Mouse (Mus musculus): Measurements from ENCODE around the gene Lrrc46. TPM values are rescaled to one million over a fixed set of nuclear protein-coding genes. Genes with fewer than 3 reads are reported as not detected.

The Lrrc46 gene
- polyA plus RNA-seq, 1 experiment = 1.0 TPM

GRCm38 (mm10) chr11:97052219-97052646 is 11.0 kb upstream of the Lrrc46 start:
- H3K79me2 ChIP-seq (ENCODE audit: control insufficient read depth, insufficient read depth) = no peaks in the 10 kb centered on the region
- no peak overlapping the region for H3K4me3 ChIP-seq (ENCODE audit: insufficient read depth, poor library complexity, severe bottlenecking)
- H3K27me3 ChIP-seq (ENCODE audit: control insufficient read depth, insufficient read depth, insufficient read length) = no peaks in the 10 kb centered on the region
- no peaks in the 10 kb centered on the region for H3K79me3 ChIP-seq (ENCODE audit: low read depth)
- peaks cover 13% of the 10 kb centered on the region for H3K36me3 ChIP-seq (ENCODE audit: control insufficient read depth, insufficient read depth)
- TF ChIP-seq FOSL1 (IDR thresholded peaks at IDR 0.05; ENCODE audit: insufficient read depth, low read length, poor library complexity, severe bottlenecking) (no peak), MAX (IDR thresholded peaks at IDR 0.05) (no peak), CEBPB (IDR thresholded peaks at IDR 0.05; ENCODE audit: low read depth) (no peak), MYOD1 (IDR thresholded peaks at IDR 0.05; ENCODE audit: control insufficient read depth, insufficient read length, low read depth) (no peak), USF1 (IDR thresholded peaks at IDR 0.05; ENCODE audit: low read depth) (no peak), MYOG (IDR thresholded peaks at IDR 0.05; ENCODE audit: control insufficient read depth, extremely low read depth, insufficient read length) (no peak), CTCF (IDR thresholded peaks at IDR 0.05; ENCODE audit: control insufficient read depth, insufficient read depth, insufficient read length) (no peak)
- no peak overlapping the region for H3ac ChIP-seq (ENCODE audit: control insufficient read depth, insufficient read length, low read depth)

- no peak for TF ChIP-seq CEBPB (IDR thresholded peaks at IDR 0.05; ENCODE audit: low read depth)
- TF ChIP-seq CTCF (IDR thresholded peaks at IDR 0.05; ENCODE audit: control insufficient read depth, insufficient read depth, insufficient read length) = no peak
- H3K79me2 ChIP-seq (ENCODE audit: control insufficient read depth, insufficient read depth) = no peaks in the 10 kb centered on the region
- peak overlapping the region; percentile 83 for H3ac ChIP-seq (ENCODE audit: control insufficient read depth, insufficient read length, low read depth)
- peak overlapping the region; percentile 32 for H3K4me3 ChIP-seq (ENCODE audit: insufficient read depth, poor library complexity, severe bottlenecking)
- H3K36me3 ChIP-seq (ENCODE audit: control insufficient read depth, insufficient read depth) = peaks cover 18% of the 10 kb centered on the region
- peaks cover under 1% of the 10 kb centered on the region for H3K79me3 ChIP-seq (ENCODE audit: low read depth)
- no peaks in the 10 kb centered on the region for H3K27me3 ChIP-seq (ENCODE audit: control insufficient read depth, insufficient read depth, insufficient read length)
Measured at GRCm38 (mm10) chr11:97050944-97051586, 9.9 kb upstream of the Lrrc46 start.

GRCm38 (mm10) chr11:97050216-97050943 is 9.2 kb upstream of the Lrrc46 start, which contains the start of gene Osbpl7:
Osbpl7 (plus strand) TSS chr11:97050628.
- Histone ChIP-seq H3K4me3 (ENCODE audit: insufficient read depth, poor library complexity, severe bottlenecking) (peak within 1 kb of the TSS; percentile 32), H3ac (ENCODE audit: control insufficient read depth, insufficient read length, low read depth) (peak within 1 kb of the TSS; percentile 83), H3K27me3 (ENCODE audit: control insufficient read depth, insufficient read depth, insufficient read length) (no peaks in the 10 kb centered on the region), H3K79me3 (ENCODE audit: low read depth) (peaks cover 3% of the 10 kb centered on the region), H3K36me3 (ENCODE audit: control insufficient read depth, insufficient read depth) (peaks cover 22% of the 10 kb centered on the region), H3K79me2 (ENCODE audit: control insufficient read depth, insufficient read depth) (no peaks in the 10 kb centered on the region)
- TF ChIP-seq MYOD1 (IDR thresholded peaks at IDR 0.05; ENCODE audit: control insufficient read depth, insufficient read length, low read depth) = no peak
- TF ChIP-seq CTCF (IDR thresholded peaks at IDR 0.05; ENCODE audit: control insufficient read depth, insufficient read depth, insufficient read length) = no peak
- no peak for TF ChIP-seq CEBPB (IDR thresholded peaks at IDR 0.05; ENCODE audit: low read depth)
- TF ChIP-seq USF1 (IDR thresholded peaks at IDR 0.05; ENCODE audit: low read depth) = no peak
- no peak for TF ChIP-seq MYOG (IDR thresholded peaks at IDR 0.05; ENCODE audit: control insufficient read depth, extremely low read depth, insufficient read length)
- TF ChIP-seq FOSL1 (IDR thresholded peaks at IDR 0.05; ENCODE audit: insufficient read depth, low read length, poor library complexity, severe bottlenecking) = no peak
- no peak for TF ChIP-seq MAX (IDR thresholded peaks at IDR 0.05)

GRCm38 (mm10) chr11:97049492-97050085 is 8.4 kb upstream of the Lrrc46 start:
- Histone ChIP-seq H3ac (ENCODE audit: control insufficient read depth, insufficient read length, low read depth) (no peak overlapping the region), H3K79me3 (ENCODE audit: low read depth) (peaks cover 5% of the 10 kb centered on the region), H3K27me3 (ENCODE audit: control insufficient read depth, insufficient read depth, insufficient read length) (no peaks in the 10 kb centered on the region), H3K36me3 (ENCODE audit: control insufficient read depth, insufficient read depth) (peaks cover 26% of the 10 kb centered on the region), H3K79me2 (ENCODE audit: control insufficient read depth, insufficient read depth) (peaks cover 4% of the 10 kb centered on the region), H3K4me3 (ENCODE audit: insufficient read depth, poor library complexity, severe bottlenecking) (no peak overlapping the region)
- no peak for TF ChIP-seq MYOD1 (IDR thresholded peaks at IDR 0.05; ENCODE audit: control insufficient read depth, insufficient read length, low read depth)

GRCm38 (mm10) chr11:97048090-97048650 is 7.0 kb upstream of the Lrrc46 start:
- peaks cover 15% of the 10 kb centered on the region for H3K79me3 ChIP-seq (ENCODE audit: low read depth)
- H3ac ChIP-seq (ENCODE audit: control insufficient read depth, insufficient read length, low read depth) = no peak overlapping the region
- TF ChIP-seq MYOD1 (IDR thresholded peaks at IDR 0.05; ENCODE audit: control insufficient read depth, insufficient read length, low read depth) = no peak
- TF ChIP-seq CTCF (IDR thresholded peaks at IDR 0.05; ENCODE audit: control insufficient read depth, insufficient read depth, insufficient read length) = no peak
- TF ChIP-seq MYOG (IDR thresholded peaks at IDR 0.05; ENCODE audit: control insufficient read depth, extremely low read depth, insufficient read length) = no peak
- TF ChIP-seq USF1 (IDR thresholded peaks at IDR 0.05; ENCODE audit: low read depth) = no peak
- TF ChIP-seq FOSL1 (IDR thresholded peaks at IDR 0.05; ENCODE audit: insufficient read depth, low read length, poor library complexity, severe bottlenecking) = no peak
- no peak for TF ChIP-seq MAX (IDR thresholded peaks at IDR 0.05)
- no peak for TF ChIP-seq CEBPB (IDR thresholded peaks at IDR 0.05; ENCODE audit: low read depth)
- H3K4me3 ChIP-seq (ENCODE audit: insufficient read depth, poor library complexity, severe bottlenecking) = no peak overlapping the region
- peaks cover 33% of the 10 kb centered on the region for H3K36me3 ChIP-seq (ENCODE audit: control insufficient read depth, insufficient read depth)
- peaks cover 18% of the 10 kb centered on the region for H3K79me2 ChIP-seq (ENCODE audit: control insufficient read depth, insufficient read depth)
- no peaks in the 10 kb centered on the region for H3K27me3 ChIP-seq (ENCODE audit: control insufficient read depth, insufficient read depth, insufficient read length)

Measured in C2C12 (cell line).